ENCODE assay signal across 10 mouse cellular contexts in the genomic region with DNA sequence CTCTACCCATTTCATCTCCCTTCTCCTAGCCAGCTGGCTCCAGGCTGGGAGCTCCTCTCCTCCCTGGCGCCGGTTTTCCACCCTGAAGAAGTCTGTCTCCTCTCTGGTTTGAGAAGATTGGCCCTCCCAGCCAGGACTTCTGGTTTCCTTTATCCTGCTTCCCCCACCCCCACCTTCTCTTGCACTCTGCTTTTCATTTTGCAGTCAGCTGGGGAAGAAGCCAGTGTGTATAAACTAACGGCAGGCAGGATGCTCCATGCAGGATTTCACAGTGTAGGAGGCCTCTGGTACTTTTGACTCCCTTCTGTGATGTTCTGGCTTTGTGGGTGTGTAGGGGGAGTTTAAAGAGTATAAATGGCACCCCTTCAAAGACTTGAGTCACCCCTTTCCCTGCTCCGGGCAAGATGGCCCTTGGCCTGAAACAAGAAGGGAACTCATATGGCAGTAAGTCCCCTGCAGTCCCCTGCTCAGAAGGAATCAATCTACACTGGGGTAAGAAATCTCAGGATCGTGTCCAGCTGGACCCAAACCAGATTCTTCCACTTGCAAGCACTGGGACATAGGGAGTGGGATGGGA. TPM values are rescaled to one million over a fixed set of nuclear protein-coding genes. Genes with fewer than 3 reads are reported as not detected.
A peak's percentile ranks its signal among the peaks of the same experiment; 100 is the strongest.
DNase-seq lines count a peak whose midpoint lies in the region; ATAC-seq and TF ChIP-seq lines count a peak whose summit lies in the region.
"Had no signal": no experiment of that assay in that cellular context is flagged by ENCODE, and none has a peak within 500 bp of the region (broad histone marks: within the 10 kb centered on the region; RNA-seq: fewer than 3 reads in every experiment).

No protein-coding gene starts in this region.

- no peak for TF ChIP-seq CTCF in lung, postnatal 0 days (IDR thresholded peaks at IDR 0.05)

- 24% methylated on average over 5 of the region's 5 CpGs for WGBS in embryonic facial prominence, embryonic 14.5 days
- 33% methylated on average over 5 of the region's 5 CpGs for WGBS in heart, embryonic 15.5 days
- 34% methylated on average over 5 of the region's 5 CpGs for WGBS in lung, postnatal 0 days

- H3K9me3 ChIP-seq in embryonic facial prominence, embryonic 14.5 days (ENCODE audit: control insufficient read depth, low read length): no peaks in the 10 kb centered on the region
- H3K9me3 ChIP-seq in heart, embryonic 15.5 days (replicated peaks): no peaks in the 10 kb centered on the region
- no peaks in the 10 kb centered on the region for H3K9me3 ChIP-seq in lung, postnatal 0 days (ENCODE audit: low read length)

- no peak overlapping the region for H3K9ac ChIP-seq in embryonic facial prominence, embryonic 14.5 days (ENCODE audit: low read depth, low read length)
- no peak overlapping the region for H3K9ac ChIP-seq in heart, embryonic 15.5 days
- no peak overlapping the region; the same call in 1 of the 2 replicates for H3K9ac ChIP-seq in lung, postnatal 0 days (replicated peaks; ENCODE audit: low read depth)

- H3K4me3 ChIP-seq in embryonic facial prominence, embryonic 14.5 days (ENCODE audit: low read depth, low read length): no peak overlapping the region
- no peak overlapping the region for H3K4me3 ChIP-seq in heart, embryonic 15.5 days
- no peak overlapping the region for H3K4me3 ChIP-seq in lung, postnatal 0 days (ENCODE audit: low read depth, low read length)

- TF ChIP-seq EP300 in lung, postnatal 0 days (IDR thresholded peaks at IDR 0.05): no peak

- peak; percentile 72; the same call in 1 of the 2 replicates for ATAC-seq in embryonic facial prominence, embryonic 14.5 days (ENCODE audit: low read depth)
- peak; percentile 58 for ATAC-seq in heart, embryonic 15.5 days (replicated peaks; ENCODE audit: insufficient number of reproducible peaks, insufficient read depth, low FRiP score, low read depth)
- ATAC-seq in lung, postnatal 0 days: peak; percentile 65
- no peak for ATAC-seq in megakaryocyte, adult 5-6 weeks (ENCODE audit: poor library complexity, severe bottlenecking)

- H3K4me2 ChIP-seq in embryonic facial prominence, embryonic 14.5 days (ENCODE audit: low read depth, low read length): no peak overlapping the region; the same call in 1 of the 2 replicates
- 0 out of 2 replicates have a peak overlapping the region, but pooled peaks have one; percentile 21 for H3K4me2 ChIP-seq in heart, embryonic 15.5 days
- no peak overlapping the region for H3K4me2 ChIP-seq in lung, postnatal 0 days (replicated peaks; ENCODE audit: low read depth, low read length)

- H3K36me3 ChIP-seq in embryonic facial prominence, embryonic 14.5 days (ENCODE audit: control insufficient read depth, insufficient read depth, low read length): no peaks in the 10 kb centered on the region
- H3K36me3 ChIP-seq in heart, embryonic 15.5 days: no peaks in the 10 kb centered on the region
- no peaks in the 10 kb centered on the region for H3K36me3 ChIP-seq in lung, postnatal 0 days (ENCODE audit: insufficient read depth, low read length)

- peak overlapping the region; percentile 82 for H3K27ac ChIP-seq in embryonic facial prominence, embryonic 14.5 days (replicated peaks; ENCODE audit: low read depth, low read length)
- peak overlapping the region; percentile 73 for H3K27ac ChIP-seq in heart, embryonic 15.5 days
- peak overlapping the region; percentile 69 for H3K27ac ChIP-seq in lung, postnatal 0 days (ENCODE audit: low read length)

- no peaks in the 10 kb centered on the region for H3K27me3 ChIP-seq in embryonic facial prominence, embryonic 14.5 days (replicated peaks; ENCODE audit: control insufficient read depth, insufficient read depth, low read length)
- H3K27me3 ChIP-seq in heart, embryonic 15.5 days: 0 out of 2 replicates have a peak, but pooled peaks cover 3% of the 10 kb centered on the region
- H3K27me3 ChIP-seq in lung, postnatal 0 days (replicated peaks; ENCODE audit: insufficient read depth, low read length): no peaks in the 10 kb centered on the region

- peaks cover 8% of the 10 kb centered on the region for H3K4me1 ChIP-seq in embryonic facial prominence, embryonic 14.5 days (ENCODE audit: control insufficient read depth, insufficient read depth, low read length)
- peaks cover 7% of the 10 kb centered on the region; the same call in 1 of the 2 replicates for H3K4me1 ChIP-seq in heart, embryonic 15.5 days (replicated peaks)
- no peaks in the 10 kb centered on the region for H3K4me1 ChIP-seq in lung, postnatal 0 days (ENCODE audit: insufficient read depth, low read depth, low read length)

- DNase-seq in layer of hippocampus, adult 11-12 months (ENCODE audit: low spot score): peak; percentile 49
- DNase-seq in layer of hippocampus, postnatal 10 days (ENCODE audit: low spot score in 2 of 2): no peak
- peak; percentile 80 for DNase-seq in embryonic facial prominence, embryonic 14.5 days (ENCODE audit: low spot score)
- peak; percentile 25 for DNase-seq in lung, postnatal 0 days (ENCODE audit: low spot score)
- DNase-seq in cerebellum, postnatal 36 days: no peak
- DNase-seq in thymus, postnatal 0 days (ENCODE audit: low spot score): no peak
- DNase-seq: thymus, postnatal 4 days had no signal

RNA-seq across cellular contexts. Expression of a gene that starts 7.7 kb away (rescaled TPM):
- 10 to 100 TPM; 69.6 to 70.0 TPM for total RNA-seq in layer of hippocampus, postnatal 10 days (2021)
- 128 and 154 TPM in 2 replicates for polyA plus RNA-seq in embryonic facial prominence, embryonic 14.5 days (2014; fragmentation: Nextera tagmentation; extraction: Ambion mirVana)
- polyA plus RNA-seq in heart, embryonic 15.5 days (2015; fragmentation: Nextera tagmentation; extraction: Ambion mirVana): 196 and 210 TPM in 2 replicates
- polyA plus RNA-seq in lung, postnatal 0 days (2015; fragmentation: Nextera tagmentation; extraction: Ambion mirVana): 759 and 834 TPM in 2 replicates
- 29.6 and 30.8 TPM in 2 replicates for polyA plus RNA-seq in thymus, postnatal 0 days (2015; fragmentation: Nextera tagmentation; extraction: Ambion mirVana)
- not detected in 2 replicates for total RNA-seq in megakaryocyte, adult 5-6 weeks (2015)
- total RNA-seq in megakaryocyte, adult 5-6 weeks (2017): not detected in 2 replicates
- total RNA-seq: common myeloid progenitor, adult 5-6 weeks had no signal

RNA-seq across cellular contexts. Expression of a gene that starts 11.9 kb away (rescaled TPM):
- total RNA-seq in layer of hippocampus, postnatal 10 days (2021): 10 to 100 TPM; 27.9 to 30.9 TPM
- polyA plus RNA-seq in embryonic facial prominence, embryonic 14.5 days (2014; fragmentation: Nextera tagmentation; extraction: Ambion mirVana): 14.8 and 15.5 TPM in 2 replicates
- 13.3 and 15.0 TPM in 2 replicates for polyA plus RNA-seq in heart, embryonic 15.5 days (2015; fragmentation: Nextera tagmentation; extraction: Ambion mirVana)
- polyA plus RNA-seq in lung, postnatal 0 days (2015; fragmentation: Nextera tagmentation; extraction: Ambion mirVana): 17.1 and 17.4 TPM in 2 replicates
- polyA plus RNA-seq in thymus, postnatal 0 days (2015; fragmentation: Nextera tagmentation; extraction: Ambion mirVana): 13.7 and 13.8 TPM in 2 replicates
- total RNA-seq in megakaryocyte, adult 5-6 weeks (2015): 20.0 and 20.8 TPM in 2 replicates
- 20.0 and 20.1 TPM in 2 replicates for total RNA-seq in megakaryocyte, adult 5-6 weeks (2017)

RNA-seq across cellular contexts. Expression of a gene that starts 15.3 kb away (rescaled TPM):
- 10 to 100 TPM; 78.4 to 81.9 TPM for total RNA-seq in layer of hippocampus, postnatal 10 days (2021)
- 111 and 116 TPM in 2 replicates for polyA plus RNA-seq in embryonic facial prominence, embryonic 14.5 days (2014; fragmentation: Nextera tagmentation; extraction: Ambion mirVana)
- polyA plus RNA-seq in heart, embryonic 15.5 days (2015; fragmentation: Nextera tagmentation; extraction: Ambion mirVana): 89.1 and 106 TPM in 2 replicates
- polyA plus RNA-seq in lung, postnatal 0 days (2015; fragmentation: Nextera tagmentation; extraction: Ambion mirVana): 121 and 133 TPM in 2 replicates
- 132 and 149 TPM in 2 replicates for polyA plus RNA-seq in thymus, postnatal 0 days (2015; fragmentation: Nextera tagmentation; extraction: Ambion mirVana)
- 169 and 184 TPM in 2 replicates for total RNA-seq in megakaryocyte, adult 5-6 weeks (2015)
- 54.6 and 55.7 TPM in 2 replicates for total RNA-seq in megakaryocyte, adult 5-6 weeks (2017)

RNA-seq across cellular contexts. Expression of a gene that starts 22.2 kb away (rescaled TPM):
- 1 to 10 TPM; 3.4 to 4.5 TPM for total RNA-seq in layer of hippocampus, postnatal 10 days (2021)
- 10.7 and 11.9 TPM in 2 replicates for polyA plus RNA-seq in embryonic facial prominence, embryonic 14.5 days (2014; fragmentation: Nextera tagmentation; extraction: Ambion mirVana)
- 4.1 and 7.2 TPM in 2 replicates for polyA plus RNA-seq in heart, embryonic 15.5 days (2015; fragmentation: Nextera tagmentation; extraction: Ambion mirVana)
- polyA plus RNA-seq in lung, postnatal 0 days (2015; fragmentation: Nextera tagmentation; extraction: Ambion mirVana): 10.6 and 14.6 TPM in 2 replicates
- 1.4 and 2.1 TPM in 2 replicates for polyA plus RNA-seq in thymus, postnatal 0 days (2015; fragmentation: Nextera tagmentation; extraction: Ambion mirVana)
- total RNA-seq in megakaryocyte, adult 5-6 weeks (2015): 0.27 TPM in 1 of 2 replicates, not detected in the other
- total RNA-seq in megakaryocyte, adult 5-6 weeks (2017): 0.15 TPM in 1 of 2 replicates, not detected in the other
- total RNA-seq: common myeloid progenitor, adult 5-6 weeks had no signal

RNA-seq across cellular contexts. Expression of a gene that starts 40.7 kb away (rescaled TPM):
- under 1 TPM; 0.37 to 0.56 TPM for total RNA-seq in layer of hippocampus, postnatal 10 days (2021)
- polyA plus RNA-seq in embryonic facial prominence, embryonic 14.5 days (2014; fragmentation: Nextera tagmentation; extraction: Ambion mirVana): 0.90 and 1.6 TPM in 2 replicates
- polyA plus RNA-seq in heart, embryonic 15.5 days (2015; fragmentation: Nextera tagmentation; extraction: Ambion mirVana): 0.61 and 0.68 TPM in 2 replicates
- polyA plus RNA-seq in lung, postnatal 0 days (2015; fragmentation: Nextera tagmentation; extraction: Ambion mirVana): 1.1 TPM in 2 replicates
- 1.3 and 1.9 TPM in 2 replicates for polyA plus RNA-seq in thymus, postnatal 0 days (2015; fragmentation: Nextera tagmentation; extraction: Ambion mirVana)
- total RNA-seq in megakaryocyte, adult 5-6 weeks (2015): 1.2 and 1.6 TPM in 2 replicates
- 1.7 TPM in 2 replicates for total RNA-seq in megakaryocyte, adult 5-6 weeks (2017)

Comparison
In these comparisons a context has a peak if more than half of its experiments do, and no peak if none do; other contexts are left out.
1. DNase-seq: peak in layer of hippocampus, adult 11-12 months (single experiment), embryonic facial prominence, embryonic 14.5 days (single experiment) and lung, postnatal 0 days (single experiment); none in layer of hippocampus, postnatal 10 days (0 of 2), cerebellum, postnatal 36 days (0 of 2) and thymus, postnatal 0 days (single experiment).
2. Peak in every context shown above with its lines, with median percentiles within 50 percentile points of each other: H3K27ac ChIP-seq.